Mouse (Mus musculus): ENCODE measurements around the gene Zfp961. TPM values are rescaled to one million over a fixed set of nuclear protein-coding genes. Genes with fewer than 3 reads are reported as not detected.

Gene Zfp961
- polyA plus RNA-seq, 1 experiment = 5.1 TPM

DNA sequence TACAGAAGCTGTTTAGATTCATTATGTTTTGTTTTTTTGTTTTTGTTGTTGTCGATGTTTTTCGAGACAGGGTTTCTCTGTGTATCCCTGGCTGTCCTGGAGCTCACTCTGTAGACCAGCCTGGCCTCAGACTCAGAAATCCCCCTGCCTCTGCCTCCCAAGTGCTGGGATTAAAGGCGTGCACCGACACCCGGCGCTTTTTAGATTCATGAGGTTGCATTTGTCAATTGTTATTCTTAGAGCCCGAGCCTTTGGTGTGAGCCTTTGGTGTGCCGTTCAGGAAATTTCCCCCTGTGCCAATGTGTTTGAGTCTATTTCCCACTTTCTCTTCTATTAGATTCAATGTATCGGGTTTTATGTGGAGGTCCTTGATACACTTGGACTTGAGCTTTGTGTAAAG lies 3.8 kb downstream of the Zfp961 start:
- Histone ChIP-seq H3K36me3 (ENCODE audit: control insufficient read depth, insufficient read depth) (peaks cover 14% of the 10 kb centered on the region), H3ac (ENCODE audit: control insufficient read depth, insufficient read length, low read depth) (no peak overlapping the region), H3K79me3 (ENCODE audit: low read depth) (peaks cover 58% of the 10 kb centered on the region), H3K79me2 (ENCODE audit: control insufficient read depth, insufficient read depth) (peaks cover 73% of the 10 kb centered on the region), H3K4me3 (ENCODE audit: insufficient read depth, poor library complexity, severe bottlenecking) (no peak overlapping the region), H3K27me3 (ENCODE audit: control insufficient read depth, insufficient read depth, insufficient read length) (no peaks in the 10 kb centered on the region)
- TF ChIP-seq CTCF (IDR thresholded peaks at IDR 0.05; ENCODE audit: control insufficient read depth, insufficient read depth, insufficient read length) = no peak
- TF ChIP-seq CEBPB (IDR thresholded peaks at IDR 0.05; ENCODE audit: low read depth) = no peak
- no peak for TF ChIP-seq USF1 (IDR thresholded peaks at IDR 0.05; ENCODE audit: low read depth)
- TF ChIP-seq MAX (IDR thresholded peaks at IDR 0.05) = no peak
- TF ChIP-seq MYOD1 (IDR thresholded peaks at IDR 0.05; ENCODE audit: control insufficient read depth, insufficient read length, low read depth) = no peak
- no peak for TF ChIP-seq MYOG (IDR thresholded peaks at IDR 0.05; ENCODE audit: control insufficient read depth, extremely low read depth, insufficient read length)

DNA sequence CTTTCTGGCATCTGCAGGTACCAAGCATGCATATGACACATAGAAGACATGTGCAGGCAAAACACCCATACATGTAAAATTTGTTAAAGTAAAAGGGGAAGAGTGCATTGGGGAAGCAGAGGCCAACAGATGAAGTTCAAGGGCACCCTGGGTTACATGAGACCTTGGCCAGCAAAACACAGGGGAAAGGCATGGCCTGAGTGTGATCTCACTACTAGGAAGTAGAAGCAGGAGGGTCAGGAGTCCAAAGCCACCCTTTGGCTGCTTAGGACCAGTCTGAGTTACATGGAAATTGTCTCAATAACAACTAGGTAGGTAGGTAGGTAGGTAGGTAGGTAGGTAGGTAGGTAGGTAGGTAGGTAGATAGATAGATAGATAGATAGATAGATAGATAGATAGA lies 9.6 kb downstream of the Zfp961 start:
- TF ChIP-seq FOSL1 (IDR thresholded peaks at IDR 0.05; ENCODE audit: insufficient read depth, low read length, poor library complexity, severe bottlenecking) = no peak
- no peak for TF ChIP-seq MAX (IDR thresholded peaks at IDR 0.05)
- TF ChIP-seq CEBPB (IDR thresholded peaks at IDR 0.05; ENCODE audit: low read depth) = no peak
- TF ChIP-seq MYOG (IDR thresholded peaks at IDR 0.05; ENCODE audit: control insufficient read depth, extremely low read depth, insufficient read length) = no peak
- no peak for TF ChIP-seq USF1 (IDR thresholded peaks at IDR 0.05; ENCODE audit: low read depth)
- no peak for TF ChIP-seq MYOD1 (IDR thresholded peaks at IDR 0.05; ENCODE audit: control insufficient read depth, insufficient read length, low read depth)
- no peak for TF ChIP-seq CTCF (IDR thresholded peaks at IDR 0.05; ENCODE audit: control insufficient read depth, insufficient read depth, insufficient read length)

GRCm38 (mm10) chr8:71961796-71962195 lies 11.0 kb downstream of the Zfp961 start:
- H3K36me3 ChIP-seq (ENCODE audit: control insufficient read depth, insufficient read depth) = peaks cover 36% of the 10 kb centered on the region
- no peak for TF ChIP-seq CEBPB (IDR thresholded peaks at IDR 0.05; ENCODE audit: low read depth)
- no peak for TF ChIP-seq MYOD1 (IDR thresholded peaks at IDR 0.05; ENCODE audit: control insufficient read depth, insufficient read length, low read depth)
- no peak for TF ChIP-seq MAX (IDR thresholded peaks at IDR 0.05)
- no peak for TF ChIP-seq MYOG (IDR thresholded peaks at IDR 0.05; ENCODE audit: control insufficient read depth, extremely low read depth, insufficient read length)
- TF ChIP-seq FOSL1 (IDR thresholded peaks at IDR 0.05; ENCODE audit: insufficient read depth, low read length, poor library complexity, severe bottlenecking) = no peak
- no peak for TF ChIP-seq CTCF (IDR thresholded peaks at IDR 0.05; ENCODE audit: control insufficient read depth, insufficient read depth, insufficient read length)
- TF ChIP-seq USF1 (IDR thresholded peaks at IDR 0.05; ENCODE audit: low read depth) = no peak
- peaks cover 58% of the 10 kb centered on the region for H3K79me2 ChIP-seq (ENCODE audit: control insufficient read depth, insufficient read depth)
- no peak overlapping the region for H3K4me3 ChIP-seq (ENCODE audit: insufficient read depth, poor library complexity, severe bottlenecking)
- no peak overlapping the region for H3ac ChIP-seq (ENCODE audit: control insufficient read depth, insufficient read length, low read depth)
- no peaks in the 10 kb centered on the region for H3K27me3 ChIP-seq (ENCODE audit: control insufficient read depth, insufficient read depth, insufficient read length)
- peaks cover 42% of the 10 kb centered on the region for H3K79me3 ChIP-seq (ENCODE audit: low read depth)

More for the DNA sequence above, 9.6 kb downstream of the Zfp961 start:
- H3K79me2 ChIP-seq (ENCODE audit: control insufficient read depth, insufficient read depth) = peaks cover 71% of the 10 kb centered on the region
- peaks cover 28% of the 10 kb centered on the region for H3K36me3 ChIP-seq (ENCODE audit: control insufficient read depth, insufficient read depth)
- H3K27me3 ChIP-seq (ENCODE audit: control insufficient read depth, insufficient read depth, insufficient read length) = no peaks in the 10 kb centered on the region
- H3K4me3 ChIP-seq (ENCODE audit: insufficient read depth, poor library complexity, severe bottlenecking) = no peak overlapping the region
- no peak overlapping the region for H3ac ChIP-seq (ENCODE audit: control insufficient read depth, insufficient read length, low read depth)
- H3K79me3 ChIP-seq (ENCODE audit: low read depth) = peaks cover 53% of the 10 kb centered on the region

- Histone ChIP-seq H3K36me3 (ENCODE audit: control insufficient read depth, insufficient read depth) (peaks cover 56% of the 10 kb centered on the region), H3K27me3 (ENCODE audit: control insufficient read depth, insufficient read depth, insufficient read length) (no peaks in the 10 kb centered on the region), H3K4me3 (ENCODE audit: insufficient read depth, poor library complexity, severe bottlenecking) (no peak overlapping the region), H3K79me3 (ENCODE audit: low read depth) (peaks cover 26% of the 10 kb centered on the region), H3K79me2 (ENCODE audit: control insufficient read depth, insufficient read depth) (peaks cover 38% of the 10 kb centered on the region), H3ac (ENCODE audit: control insufficient read depth, insufficient read length, low read depth) (no peak overlapping the region)
- no peak for TF ChIP-seq CEBPB (IDR thresholded peaks at IDR 0.05; ENCODE audit: low read depth)
- no peak for TF ChIP-seq MAX (IDR thresholded peaks at IDR 0.05)
- TF ChIP-seq CTCF (IDR thresholded peaks at IDR 0.05; ENCODE audit: control insufficient read depth, insufficient read depth, insufficient read length) = no peak
- TF ChIP-seq FOSL1 (IDR thresholded peaks at IDR 0.05; ENCODE audit: insufficient read depth, low read length, poor library complexity, severe bottlenecking) = no peak
- TF ChIP-seq MYOG (IDR thresholded peaks at IDR 0.05; ENCODE audit: control insufficient read depth, extremely low read depth, insufficient read length) = no peak
- TF ChIP-seq MYOD1 (IDR thresholded peaks at IDR 0.05; ENCODE audit: control insufficient read depth, insufficient read length, low read depth) = no peak
- TF ChIP-seq USF1 (IDR thresholded peaks at IDR 0.05; ENCODE audit: low read depth) = no peak
Measured at GRCm38 (mm10) chr8:71964051-71964450, 13.2 kb downstream of the Zfp961 start.

GRCm38 (mm10) chr8:71965166-71965565 lies 14.3 kb downstream of the Zfp961 start:
- peaks cover 28% of the 10 kb centered on the region for H3K79me2 ChIP-seq (ENCODE audit: control insufficient read depth, insufficient read depth)
- H3K27me3 ChIP-seq (ENCODE audit: control insufficient read depth, insufficient read depth, insufficient read length) = no peaks in the 10 kb centered on the region
- H3K4me3 ChIP-seq (ENCODE audit: insufficient read depth, poor library complexity, severe bottlenecking) = no peak overlapping the region
- no peak overlapping the region for H3ac ChIP-seq (ENCODE audit: control insufficient read depth, insufficient read length, low read depth)
- H3K36me3 ChIP-seq (ENCODE audit: control insufficient read depth, insufficient read depth) = peaks cover 59% of the 10 kb centered on the region
- TF ChIP-seq MYOG (IDR thresholded peaks at IDR 0.05; ENCODE audit: control insufficient read depth, extremely low read depth, insufficient read length) (no peak), FOSL1 (IDR thresholded peaks at IDR 0.05; ENCODE audit: insufficient read depth, low read length, poor library complexity, severe bottlenecking) (no peak), CEBPB (IDR thresholded peaks at IDR 0.05; ENCODE audit: low read depth) (no peak), CTCF (IDR thresholded peaks at IDR 0.05; ENCODE audit: control insufficient read depth, insufficient read depth, insufficient read length) (no peak), MYOD1 (IDR thresholded peaks at IDR 0.05; ENCODE audit: control insufficient read depth, insufficient read length, low read depth) (no peak), USF1 (IDR thresholded peaks at IDR 0.05; ENCODE audit: low read depth) (no peak), MAX (IDR thresholded peaks at IDR 0.05) (no peak)
- peaks cover 19% of the 10 kb centered on the region for H3K79me3 ChIP-seq (ENCODE audit: low read depth)

DNA sequence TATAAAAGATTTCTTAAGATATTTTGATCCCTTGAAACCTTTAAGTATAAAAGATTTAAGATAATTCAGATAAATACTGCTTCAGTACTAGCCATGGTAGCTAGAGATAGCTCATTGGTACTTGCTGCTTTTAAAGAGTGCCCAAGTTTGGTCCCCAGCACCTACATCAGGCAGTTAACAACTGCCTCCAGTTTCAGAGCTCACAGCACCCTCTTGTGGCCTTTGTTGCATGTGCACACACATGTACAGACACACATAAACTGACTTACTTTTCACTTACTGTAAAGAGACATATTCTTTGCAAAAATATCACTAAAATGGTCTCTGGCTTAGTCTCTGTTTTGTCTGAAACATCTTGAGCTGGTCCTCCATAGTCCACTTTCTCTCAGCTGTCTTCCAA lies 15.6 kb downstream of the Zfp961 start:
- H3K27me3 ChIP-seq (ENCODE audit: control insufficient read depth, insufficient read depth, insufficient read length) = no peaks in the 10 kb centered on the region
- no peak for TF ChIP-seq CTCF (IDR thresholded peaks at IDR 0.05; ENCODE audit: control insufficient read depth, insufficient read depth, insufficient read length)
- TF ChIP-seq MYOD1 (IDR thresholded peaks at IDR 0.05; ENCODE audit: control insufficient read depth, insufficient read length, low read depth) = no peak
- TF ChIP-seq MYOG (IDR thresholded peaks at IDR 0.05; ENCODE audit: control insufficient read depth, extremely low read depth, insufficient read length) = no peak
- no peak for TF ChIP-seq MAX (IDR thresholded peaks at IDR 0.05)
- TF ChIP-seq CEBPB (IDR thresholded peaks at IDR 0.05; ENCODE audit: low read depth) = no peak
- TF ChIP-seq USF1 (IDR thresholded peaks at IDR 0.05; ENCODE audit: low read depth) = no peak
- TF ChIP-seq FOSL1 (IDR thresholded peaks at IDR 0.05; ENCODE audit: insufficient read depth, low read length, poor library complexity, severe bottlenecking) = no peak
- H3K36me3 ChIP-seq (ENCODE audit: control insufficient read depth, insufficient read depth) = peaks cover 54% of the 10 kb centered on the region
- H3K79me3 ChIP-seq (ENCODE audit: low read depth) = peaks cover 16% of the 10 kb centered on the region
- H3K4me3 ChIP-seq (ENCODE audit: insufficient read depth, poor library complexity, severe bottlenecking) = no peak overlapping the region
- H3ac ChIP-seq (ENCODE audit: control insufficient read depth, insufficient read length, low read depth) = no peak overlapping the region
- H3K79me2 ChIP-seq (ENCODE audit: control insufficient read depth, insufficient read depth) = peaks cover 19% of the 10 kb centered on the region
